Mouse (Mus musculus): ENCODE measurements at regions not wholly inside any gene's neighbourhood (a gene's known extent, or its start where the extent isn't known, plus 50 kb on each side); places are given as distances from the start of the nearest gene placed in this dataset.

GRCm38 (mm10) chr16:9138552-9139224 lies 308.8 kb downstream of the 1810013L24Rik start:
- TF ChIP-seq POLR2A (IDR thresholded peaks at IDR 0.05; ENCODE audit: low read depth, low read length) (no peak), CTCF (conservative IDR thresholded peaks at IDR 0.05; ENCODE audit: insufficient read depth, insufficient read length, low read depth, low read length) (no peak)
- Histone ChIP-seq H3K27ac (ENCODE audit: insufficient read depth, low read depth, low read length) (no peak overlapping the region), H3K27me3 (replicated peaks; ENCODE audit: control insufficient read depth, insufficient read depth, low read length) (no peaks in the 10 kb centered on the region), H3K4me3 (ENCODE audit: insufficient read depth, low read depth, low read length) (no peak overlapping the region), H3K36me3 (ENCODE audit: control insufficient read depth, insufficient read depth, low read length) (no peaks in the 10 kb centered on the region), H3K4me1 (ENCODE audit: control insufficient read depth, insufficient read depth, low read length) (no peaks in the 10 kb centered on the region)
- WGBS, result 67% methylated on average over 8 of the region's 8 CpGs
- no peak for DNase-seq

GRCm38 (mm10) chr16:9139405-9139804 lies 309.5 kb downstream of the 1810013L24Rik start:
- WGBS, result 71% methylated on average over 3 of the region's 3 CpGs
- DNase-seq, result no peak
- no peaks in the 10 kb centered on the region for H3K36me3 ChIP-seq (ENCODE audit: control insufficient read depth, insufficient read depth, low read length)
- no peak overlapping the region for H3K27ac ChIP-seq (ENCODE audit: insufficient read depth, low read depth, low read length)
- H3K4me3 ChIP-seq (ENCODE audit: insufficient read depth, low read depth, low read length), result no peak overlapping the region
- no peaks in the 10 kb centered on the region for H3K4me1 ChIP-seq (ENCODE audit: control insufficient read depth, insufficient read depth, low read length)
- TF ChIP-seq POLR2A (IDR thresholded peaks at IDR 0.05; ENCODE audit: low read depth, low read length), result no peak
- no peak for TF ChIP-seq CTCF (conservative IDR thresholded peaks at IDR 0.05; ENCODE audit: insufficient read depth, insufficient read length, low read depth, low read length)
- H3K27me3 ChIP-seq (replicated peaks; ENCODE audit: control insufficient read depth, insufficient read depth, low read length), result no peaks in the 10 kb centered on the region

GRCm38 (mm10) chr16:9149209-9150135 lies 319.6 kb downstream of the 1810013L24Rik start:
- H3K27ac ChIP-seq (ENCODE audit: insufficient read depth, low read depth, low read length), result no peak overlapping the region
- peaks cover 5% of the 10 kb centered on the region; the same call in 1 of the 2 replicates for H3K4me1 ChIP-seq (ENCODE audit: control insufficient read depth, insufficient read depth, low read length)
- no peaks in the 10 kb centered on the region for H3K27me3 ChIP-seq (replicated peaks; ENCODE audit: control insufficient read depth, insufficient read depth, low read length)
- TF ChIP-seq CTCF (conservative IDR thresholded peaks at IDR 0.05; ENCODE audit: insufficient read depth, insufficient read length, low read depth, low read length) (no peak), POLR2A (IDR thresholded peaks at IDR 0.05; ENCODE audit: low read depth, low read length) (no peak)
- DNase-seq, result peak; percentile 18
- no peaks in the 10 kb centered on the region for H3K36me3 ChIP-seq (ENCODE audit: control insufficient read depth, insufficient read depth, low read length)
- WGBS, result 40% methylated on average over 8 of the region's 8 CpGs
- no peak overlapping the region for H3K4me3 ChIP-seq (ENCODE audit: insufficient read depth, low read depth, low read length)

GRCm38 (mm10) chr16:9151936-9152335 lies 322.0 kb downstream of the 1810013L24Rik start:
- Histone ChIP-seq H3K27ac (ENCODE audit: insufficient read depth, low read depth, low read length) (peak overlapping the region; percentile 50; the same call in 1 of the 2 replicates), H3K4me1 (ENCODE audit: control insufficient read depth, insufficient read depth, low read length) (peaks cover 5% of the 10 kb centered on the region; the same call in 1 of the 2 replicates), H3K4me3 (ENCODE audit: insufficient read depth, low read depth, low read length) (no peak overlapping the region), H3K27me3 (replicated peaks; ENCODE audit: control insufficient read depth, insufficient read depth, low read length) (no peaks in the 10 kb centered on the region), H3K36me3 (ENCODE audit: control insufficient read depth, insufficient read depth, low read length) (no peaks in the 10 kb centered on the region)
- peak; percentile 84 for DNase-seq
- WGBS, result 30% methylated on average over 4 of the region's 4 CpGs
- TF ChIP-seq POLR2A (IDR thresholded peaks at IDR 0.05; ENCODE audit: low read depth, low read length) (no peak), CTCF (conservative IDR thresholded peaks at IDR 0.05; ENCODE audit: insufficient read depth, insufficient read length, low read depth, low read length) (no peak)

GRCm38 (mm10) chr16:9153501-9153900 lies 323.6 kb downstream of the 1810013L24Rik start:
- no peak for TF ChIP-seq CTCF (conservative IDR thresholded peaks at IDR 0.05; ENCODE audit: insufficient read depth, insufficient read length, low read depth, low read length)
- no peak for TF ChIP-seq POLR2A (IDR thresholded peaks at IDR 0.05; ENCODE audit: low read depth, low read length)
- H3K27me3 ChIP-seq (replicated peaks; ENCODE audit: control insufficient read depth, insufficient read depth, low read length), result no peaks in the 10 kb centered on the region
- no peak overlapping the region for H3K27ac ChIP-seq (ENCODE audit: insufficient read depth, low read depth, low read length)
- no peak overlapping the region for H3K4me3 ChIP-seq (ENCODE audit: insufficient read depth, low read depth, low read length)
- no peaks in the 10 kb centered on the region for H3K36me3 ChIP-seq (ENCODE audit: control insufficient read depth, insufficient read depth, low read length)
- WGBS, result 94% methylated on average over 4 of the region's 4 CpGs
- peaks cover 5% of the 10 kb centered on the region; the same call in 1 of the 2 replicates for H3K4me1 ChIP-seq (ENCODE audit: control insufficient read depth, insufficient read depth, low read length)
- DNase-seq, result no peak

- Histone ChIP-seq H3K27me3 (replicated peaks; ENCODE audit: control insufficient read depth, insufficient read depth, low read length) (no peaks in the 10 kb centered on the region), H3K4me1 (ENCODE audit: control insufficient read depth, insufficient read depth, low read length) (peaks cover 4% of the 10 kb centered on the region), H3K27ac (ENCODE audit: insufficient read depth, low read depth, low read length) (no peak overlapping the region; the same call in 1 of the 2 replicates), H3K36me3 (ENCODE audit: control insufficient read depth, insufficient read depth, low read length) (no peaks in the 10 kb centered on the region), H3K4me3 (ENCODE audit: insufficient read depth, low read depth, low read length) (no peak overlapping the region)
- peak; percentile 75 for DNase-seq
- no peak for TF ChIP-seq POLR2A (IDR thresholded peaks at IDR 0.05; ENCODE audit: low read depth, low read length)
- no peak for TF ChIP-seq CTCF (conservative IDR thresholded peaks at IDR 0.05; ENCODE audit: insufficient read depth, insufficient read length, low read depth, low read length)
- 58% methylated on average over 8 of the region's 8 CpGs for WGBS
Observed at GRCm38 (mm10) chr16:9165763-9166310, 335.9 kb downstream of the 1810013L24Rik start.

All from kidney, adult 2 months (tissue).